Mouse (Mus musculus) liver (tissue): ENCODE measurements around the gene Tmem106b.

Source experiments
- DNase-seq: peaks from one replicate; pipeline ENCODE4 v3.0.0-alpha.2; 2020; ENCODE audit warnings: mixed read lengths

Gene Tmem106b

DNA sequence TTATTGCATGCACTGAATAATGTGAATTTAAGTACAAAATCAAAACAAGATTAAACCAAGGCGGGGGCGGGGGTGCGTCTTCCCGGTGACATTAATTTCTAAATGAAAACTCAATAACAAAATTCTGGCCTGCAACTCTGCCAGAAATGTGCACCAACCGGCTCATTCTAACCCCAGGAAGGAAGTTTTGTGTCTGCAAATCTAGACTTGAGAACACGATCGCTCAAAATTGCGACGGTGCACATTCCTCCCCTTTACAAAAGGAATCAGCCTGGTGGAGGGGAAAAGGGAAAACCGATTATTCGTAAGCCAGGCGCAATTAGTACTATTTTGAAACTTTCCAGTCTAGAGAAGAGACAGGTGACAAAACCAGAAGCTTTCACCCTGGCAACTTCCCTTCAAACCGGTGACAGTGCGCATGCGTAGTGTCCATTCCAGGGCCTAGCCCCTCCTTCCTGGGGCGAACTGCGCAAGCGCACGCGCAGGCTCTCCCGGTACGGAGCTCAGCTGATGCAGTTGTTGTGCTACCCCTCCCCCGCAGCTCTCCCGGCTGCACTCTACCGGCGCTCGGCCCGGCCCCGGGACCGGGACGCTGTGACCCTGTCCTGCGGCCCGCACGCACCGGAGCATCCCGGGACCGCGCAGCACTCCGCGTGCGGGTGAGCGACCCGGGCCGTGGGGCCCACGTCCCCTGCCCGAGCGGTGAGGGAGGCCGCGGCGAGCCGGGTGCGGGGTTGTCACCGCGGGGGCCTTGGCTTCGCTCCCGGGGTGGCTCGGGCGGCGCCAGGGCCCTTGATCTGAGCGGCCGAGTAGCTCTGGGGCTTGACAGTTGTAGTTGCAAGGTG lies at the start of gene Tmem106b:
Tmem106b (plus strand) TSS at position 458 of the 845 bp plus-strand sequence.
- DNase-seq = peak; percentile 98

- no peak for DNase-seq
These were observed 48.1 kb upstream of the Tmem106b start for GRCm38 (mm10) chr6:13021245-13022100.

DNA sequence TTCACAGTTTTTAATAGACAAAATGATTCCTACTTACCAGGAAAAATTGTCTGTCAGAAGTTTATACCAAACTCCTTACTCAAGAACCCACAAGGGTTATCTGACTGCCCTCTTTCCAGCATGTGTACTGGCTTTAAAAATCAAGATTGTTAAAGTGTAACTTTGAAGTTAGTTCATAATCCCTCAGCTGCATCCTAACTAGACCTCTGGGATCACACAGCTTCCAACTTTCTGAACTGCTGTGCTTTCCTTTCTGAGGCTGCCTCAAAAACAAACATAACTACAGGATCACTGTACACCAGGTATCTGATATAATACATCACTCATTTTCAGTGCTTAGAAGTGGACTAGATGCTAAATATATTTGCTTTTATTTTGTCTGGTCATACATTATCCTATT lies 39.0 kb upstream of the Tmem106b start:
- DNase-seq = no peak

- no peak for DNase-seq
These were observed 38.6 kb upstream of the Tmem106b start for GRCm38 (mm10) chr6:13030961-13031360.

- DNase-seq = no peak
These were observed 17.0 kb upstream of the Tmem106b start for GRCm38 (mm10) chr6:13052408-13053200.

- no peak for DNase-seq
These were observed 8.1 kb upstream of the Tmem106b start for GRCm38 (mm10) chr6:13061276-13062039.

DNA sequence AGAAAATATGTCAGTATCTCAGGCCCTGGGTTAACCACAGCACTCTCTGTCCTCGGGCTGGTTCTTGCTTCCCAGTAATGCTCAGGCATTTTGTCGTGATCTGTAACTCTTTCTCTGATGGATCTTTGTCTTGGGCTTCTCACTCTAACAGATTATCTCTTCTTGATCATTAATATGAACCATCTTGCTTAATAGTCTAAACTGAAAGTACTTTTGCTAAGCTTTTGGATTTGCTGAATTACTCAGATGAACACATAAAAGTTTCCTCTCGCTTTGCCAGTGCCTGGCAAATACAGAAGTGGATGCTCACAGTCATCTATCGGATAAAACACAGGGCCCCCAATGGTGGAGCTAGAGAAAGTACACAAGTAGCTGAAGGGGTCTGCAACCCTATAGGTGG lies 7.5 kb upstream of the Tmem106b start:
- no peak for DNase-seq

DNA sequence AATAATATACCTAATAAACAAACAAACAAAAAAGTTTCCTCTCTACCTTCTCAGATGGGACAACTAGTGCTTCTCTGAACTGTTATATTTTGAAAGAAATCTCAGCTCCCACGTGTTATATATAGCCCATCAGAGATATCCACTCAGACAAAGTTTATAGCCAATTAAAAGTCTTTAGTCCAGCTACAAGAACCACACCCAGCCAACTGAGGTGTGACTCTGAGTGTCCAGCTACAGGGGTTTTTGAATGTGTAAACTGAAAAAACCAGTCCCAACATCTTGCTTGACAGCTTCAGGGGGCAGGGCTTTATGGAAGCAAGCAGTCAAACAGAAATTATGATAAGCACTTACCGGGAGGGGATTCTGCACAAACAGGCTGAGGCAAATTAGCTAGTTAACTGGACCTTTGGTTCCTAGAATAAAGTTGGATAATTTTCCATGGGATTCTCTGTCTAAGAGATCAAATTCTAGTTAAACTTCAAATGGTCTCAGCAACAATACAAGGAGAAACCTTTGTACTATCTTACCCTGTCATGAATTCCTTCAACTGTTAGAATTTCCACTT lies 6.8 kb upstream of the Tmem106b start:
- no peak for DNase-seq

GRCm38 (mm10) chr6:13070147-13070425 lies 527 bp downstream of the Tmem106b start:
- DNase-seq = no peak

- no peak for DNase-seq
These were observed 926 bp downstream of the Tmem106b start for GRCm38 (mm10) chr6:13070485-13070884.

DNA sequence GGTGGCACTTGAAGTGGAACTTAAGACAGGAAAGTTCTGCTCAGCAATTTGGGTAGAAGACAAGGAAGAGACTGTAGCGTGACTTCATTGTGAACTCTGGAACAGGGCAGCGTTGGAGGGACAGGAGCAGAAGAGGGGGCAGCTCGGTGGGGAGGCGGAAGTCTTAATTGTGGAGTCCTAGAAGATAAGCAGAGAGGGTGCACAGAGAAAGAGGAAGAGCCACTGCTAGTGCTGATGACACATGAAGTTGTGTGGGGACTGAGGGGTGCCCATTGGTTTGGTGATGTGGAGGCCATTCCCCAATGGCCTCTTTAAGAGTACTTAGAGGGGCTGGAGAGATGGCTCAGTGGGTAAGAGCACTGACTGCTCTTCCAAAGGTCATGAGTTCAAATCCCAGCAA lies 3.5 kb downstream of the Tmem106b start:
- no peak for DNase-seq

- no peak for DNase-seq
These were observed 4.3 kb downstream of the Tmem106b start for GRCm38 (mm10) chr6:13073876-13074275.

DNA sequence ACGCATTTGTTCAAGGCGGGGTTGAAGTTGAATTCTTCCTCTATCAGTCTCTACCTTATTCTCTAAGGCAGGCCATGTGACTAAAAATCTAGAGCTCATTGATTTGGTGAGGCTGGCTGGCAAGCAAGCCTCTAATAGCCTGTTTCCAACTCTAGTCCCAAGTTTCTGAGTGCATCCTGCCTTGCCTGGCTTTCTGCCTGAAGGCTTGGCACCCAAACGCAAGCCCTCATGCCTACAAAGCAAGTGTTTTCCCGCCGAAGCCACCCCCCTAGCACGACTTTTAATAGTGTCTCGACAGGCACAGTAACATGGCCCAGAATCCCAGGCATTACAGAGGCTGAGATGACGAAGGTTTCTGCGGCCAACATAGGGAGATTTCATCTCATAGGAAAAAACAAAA lies 13.3 kb downstream of the Tmem106b start:
- no peak for DNase-seq

- no peak for DNase-seq
These were observed 27.3 kb downstream of the Tmem106b start for GRCm38 (mm10) chr6:13096656-13097435.

DNA sequence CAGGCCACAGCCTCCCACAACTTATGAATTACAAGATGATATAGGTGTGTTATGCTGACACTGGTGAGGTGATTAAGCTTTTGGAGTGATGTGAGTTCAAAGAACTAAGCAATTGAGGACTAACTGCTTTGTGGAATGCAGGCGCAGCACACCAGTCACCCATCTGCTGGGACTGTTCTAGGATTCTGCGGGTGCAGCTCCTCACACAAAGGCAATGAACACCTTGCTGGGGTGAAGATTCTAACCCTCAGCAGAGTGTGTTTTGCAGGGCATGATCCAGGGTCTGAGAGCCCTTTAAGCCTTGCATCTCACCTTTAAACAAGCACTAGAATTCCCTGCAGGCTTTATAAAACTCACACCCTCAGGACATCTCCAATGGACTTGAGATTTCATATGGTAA lies 30.6 kb downstream of the Tmem106b start:
- DNase-seq = no peak

DNA sequence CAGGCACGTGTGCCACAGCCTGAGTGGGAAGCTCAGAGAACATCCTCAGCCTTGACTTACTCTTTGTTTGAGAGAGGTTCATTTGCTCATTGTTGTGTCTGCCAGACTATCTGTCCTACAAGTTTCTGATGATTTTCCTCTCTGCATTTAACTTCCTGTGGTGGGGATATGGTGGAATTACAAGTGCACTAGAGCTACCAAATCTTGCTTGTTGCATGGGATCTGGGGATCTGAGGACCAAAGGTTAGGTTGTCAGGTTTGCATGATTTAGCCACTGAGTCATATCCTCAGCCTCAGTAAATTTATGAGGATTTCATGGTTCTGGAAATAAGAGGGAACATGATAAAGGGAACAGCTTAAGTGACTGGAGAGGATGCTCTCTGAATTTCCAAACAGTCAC lies 39.1 kb downstream of the Tmem106b start:
- DNase-seq = no peak

DNA sequence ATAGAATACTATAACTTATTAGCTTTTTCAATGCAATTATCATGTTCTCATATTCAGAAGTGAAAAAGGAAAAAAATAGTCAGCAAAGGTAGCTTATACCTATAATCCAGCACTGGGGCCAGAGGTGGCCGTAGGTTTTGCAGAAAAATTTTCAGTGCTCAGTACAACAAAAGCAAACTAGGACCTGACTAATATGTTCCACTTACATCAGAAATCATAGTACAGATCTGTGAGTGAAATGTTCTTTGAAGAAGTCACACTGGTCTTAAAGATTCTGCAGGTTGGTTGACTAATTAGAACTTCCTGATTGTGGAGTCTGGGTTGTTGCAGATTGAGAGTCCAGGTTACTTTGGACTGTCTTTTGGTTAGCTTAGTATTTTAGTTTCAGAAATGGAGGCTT lies 67.7 kb downstream of the Tmem106b start:
- DNase-seq = no peak
